Comparison of ENCODE assay signal across 12 mouse cellular contexts in the genomic region with DNA sequence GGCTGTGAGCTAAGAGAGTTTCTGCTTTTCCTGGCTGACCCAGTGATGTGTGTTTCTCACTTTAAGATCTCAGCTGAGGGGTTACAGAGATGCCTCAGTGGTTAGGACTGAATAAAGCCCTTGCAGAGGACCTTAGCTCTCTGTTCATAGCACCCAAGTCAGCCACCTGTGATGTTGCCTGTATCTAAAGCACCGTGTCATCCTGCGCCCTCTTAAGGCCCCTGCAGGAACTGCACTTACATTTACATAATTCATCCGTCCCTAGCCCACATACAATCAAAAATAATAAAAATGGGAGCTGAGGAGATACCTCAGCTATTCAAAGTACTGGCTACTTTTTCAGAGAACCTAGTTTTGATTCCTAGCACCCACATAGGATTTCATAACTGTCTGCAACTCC. TPM values are rescaled to one million over a fixed set of nuclear protein-coding genes. Genes with fewer than 3 reads are reported as not detected.
DNase-seq lines count a peak whose midpoint lies in the region; ATAC-seq and TF ChIP-seq lines count a peak whose summit lies in the region.
"Had no signal": no experiment of that assay in that cellular context is flagged by ENCODE, and none has a peak within 500 bp of the region (broad histone marks: within the 10 kb centered on the region; RNA-seq: fewer than 3 reads in every experiment).

No protein-coding gene starts in this region.

- intact Hi-C loops in left cerebral cortex, postnatal 36 days (cut with DNase I) = no loop called here

- no peak for TF ChIP-seq POLR2A in testis, adult 2 months (IDR thresholded peaks at IDR 0.05; ENCODE audit: control insufficient read depth, low read depth, low read length)

- H3K27ac ChIP-seq in intestine, postnatal 0 days (ENCODE audit: low read depth, low read length) = no peak overlapping the region
- H3K27ac ChIP-seq in intestine, embryonic 16.5 days (ENCODE audit: low read length) = no peak overlapping the region
- no peak overlapping the region for H3K27ac ChIP-seq in testis, adult 2 months (ENCODE audit: control insufficient read depth, insufficient read depth, low read depth, low read length)
- H3K27ac ChIP-seq in embryonic facial prominence, embryonic 10.5 days (replicated peaks) = no peak overlapping the region
- H3K27ac ChIP-seq: embryonic facial prominence, embryonic 12.5 days; neural tube, embryonic 13.5 days; stomach, embryonic 15.5 days had no signal

- no peak overlapping the region for H3K9ac ChIP-seq in intestine, postnatal 0 days (ENCODE audit: low read depth, low read length)
- no peak overlapping the region for H3K9ac ChIP-seq in intestine, embryonic 16.5 days (ENCODE audit: low read depth, low read length)
- H3K9ac ChIP-seq: embryonic facial prominence, embryonic 12.5 days; neural tube, embryonic 13.5 days; stomach, embryonic 15.5 days had no signal

- no peak overlapping the region for H3K4me3 ChIP-seq in intestine, postnatal 0 days (ENCODE audit: low read depth, low read length)
- no peak overlapping the region for H3K4me3 ChIP-seq in intestine, embryonic 16.5 days (ENCODE audit: low read length)
- H3K4me3 ChIP-seq in testis, adult 2 months (ENCODE audit: control insufficient read depth, low read depth, low read length) = no peak overlapping the region
- no peak overlapping the region for H3K4me3 ChIP-seq in embryonic facial prominence, embryonic 10.5 days
- H3K4me3 ChIP-seq: embryonic facial prominence, embryonic 12.5 days; neural tube, embryonic 13.5 days; stomach, embryonic 15.5 days had no signal

- peak; percentile 65 for TF ChIP-seq CTCF in intestine, postnatal 0 days (IDR thresholded peaks at IDR 0.05; ENCODE audit: low read depth)
- TF ChIP-seq CTCF in testis, adult 2 months (IDR thresholded peaks at IDR 0.05; ENCODE audit: control insufficient read depth, insufficient read depth, insufficient replicate concordance, low read depth, low read length) = peak; percentile 57; the same call in 1 of the 2 replicates

- WGBS in intestine, postnatal 0 days = 56% methylated on average over 3 of the region's 3 CpGs
- 62% methylated on average over 3 of the region's 3 CpGs for WGBS in intestine, embryonic 16.5 days
- WGBS in embryonic facial prominence, embryonic 10.5 days = 68% methylated on average over 3 of the region's 3 CpGs

- H3K4me2 ChIP-seq in intestine, postnatal 0 days (replicated peaks; ENCODE audit: low read depth) = no peak overlapping the region
- H3K4me2 ChIP-seq in intestine, embryonic 16.5 days (ENCODE audit: low read depth, low read length) = no peak overlapping the region
- H3K4me2 ChIP-seq: embryonic facial prominence, embryonic 12.5 days; neural tube, embryonic 13.5 days; stomach, embryonic 15.5 days had no signal

- ATAC-seq in intestine, postnatal 0 days = no peak
- ATAC-seq in intestine, embryonic 16.5 days = no peak

- 0 out of 2 replicates have a peak, but pooled peaks cover 1% of the 10 kb centered on the region for H3K27me3 ChIP-seq in intestine, postnatal 0 days (replicated peaks; ENCODE audit: control insufficient read depth, insufficient read depth, low read length)
- H3K27me3 ChIP-seq in intestine, embryonic 16.5 days (replicated peaks; ENCODE audit: control insufficient read depth, insufficient read depth, low read length) = no peaks in the 10 kb centered on the region
- H3K27me3 ChIP-seq in testis, adult 2 months (ENCODE audit: control insufficient read depth, insufficient read depth, low read length) = no peaks in the 10 kb centered on the region
- no peaks in the 10 kb centered on the region for H3K27me3 ChIP-seq in embryonic facial prominence, embryonic 10.5 days (replicated peaks; ENCODE audit: low read depth, poor library complexity, severe bottlenecking)
- H3K27me3 ChIP-seq: embryonic facial prominence, embryonic 12.5 days; neural tube, embryonic 13.5 days; stomach, embryonic 15.5 days had no signal

- no peak for DNase-seq in testis, postnatal 10 days (ENCODE audit: low spot score)
- DNase-seq in embryonic facial prominence, embryonic 10.5 days (ENCODE audit: low spot score) = peak; percentile 16
- DNase-seq in thymus, postnatal 25 days = peak; percentile 21
- DNase-seq in urinary bladder, postnatal 25 days (ENCODE audit: low spot score) = no peak
- no peak for DNase-seq in left cerebral cortex, postnatal 36 days (ENCODE audit: low spot score in 2 of 2)
- DNase-seq: gastrocnemius, postnatal 36 days had no signal

- no peaks in the 10 kb centered on the region for H3K4me1 ChIP-seq in intestine, postnatal 0 days (replicated peaks; ENCODE audit: control insufficient read depth, insufficient read depth, low read length)
- H3K4me1 ChIP-seq in intestine, embryonic 16.5 days (ENCODE audit: control insufficient read depth, insufficient read depth, low read length) = no peaks in the 10 kb centered on the region
- peaks cover 4% of the 10 kb centered on the region for H3K4me1 ChIP-seq in testis, adult 2 months (ENCODE audit: control insufficient read depth, insufficient read depth, low read length)
- H3K4me1 ChIP-seq in embryonic facial prominence, embryonic 10.5 days = no peaks in the 10 kb centered on the region
- H3K4me1 ChIP-seq: embryonic facial prominence, embryonic 12.5 days; neural tube, embryonic 13.5 days; stomach, embryonic 15.5 days had no signal

- H3K36me3 ChIP-seq in intestine, postnatal 0 days (ENCODE audit: control insufficient read depth, insufficient read depth) = no peaks in the 10 kb centered on the region
- no peaks in the 10 kb centered on the region for H3K36me3 ChIP-seq in intestine, embryonic 16.5 days (ENCODE audit: control insufficient read depth, insufficient read depth, low read length)
- no peaks in the 10 kb centered on the region for H3K36me3 ChIP-seq in testis, adult 2 months (ENCODE audit: control insufficient read depth, insufficient read depth, low read length)
- H3K36me3 ChIP-seq in embryonic facial prominence, embryonic 10.5 days (replicated peaks) = no peaks in the 10 kb centered on the region
- H3K36me3 ChIP-seq: embryonic facial prominence, embryonic 12.5 days; neural tube, embryonic 13.5 days; stomach, embryonic 15.5 days had no signal

- no peaks in the 10 kb centered on the region for H3K9me3 ChIP-seq in intestine, postnatal 0 days (ENCODE audit: control insufficient read depth)
- H3K9me3 ChIP-seq in intestine, embryonic 16.5 days (ENCODE audit: control insufficient read depth, low read length) = no peaks in the 10 kb centered on the region
- H3K9me3 ChIP-seq in embryonic facial prominence, embryonic 10.5 days = no peaks in the 10 kb centered on the region
- H3K9me3 ChIP-seq: embryonic facial prominence, embryonic 12.5 days; neural tube, embryonic 13.5 days; stomach, embryonic 15.5 days had no signal

RNA-seq across cellular contexts. Expression of a gene that starts 54.9 kb away (rescaled TPM):
- polyA plus RNA-seq in intestine, postnatal 0 days (2015; fragmentation: Nextera tagmentation; extraction: Ambion mirVana) = 0.58 and 0.61 TPM in 2 replicates
- 0.46 and 0.47 TPM in 2 replicates for polyA plus RNA-seq in intestine, embryonic 16.5 days (2015; fragmentation: Nextera tagmentation; extraction: Ambion mirVana)
- polyA plus RNA-seq in testis, adult 2 months (2012; rRNA removed) = 1.5 and 2.4 TPM in 2 replicates
- polyA plus RNA-seq in embryonic facial prominence, embryonic 10.5 days (2016; fragmentation: Nextera tagmentation; extraction: Ambion mirVana) = 0.15 and 0.19 TPM in 2 replicates
- total RNA-seq in left cerebral cortex, postnatal 36 days (2021) = 100 to 1,000 TPM; 158 to 220 TPM

Comparison
In these comparisons a context has a peak if more than half of its experiments do, and no peak if none do; other contexts are left out.
1. DNase-seq: peak in embryonic facial prominence, embryonic 10.5 days (single experiment) and thymus, postnatal 25 days (single experiment); none in testis, postnatal 10 days (single experiment), urinary bladder, postnatal 25 days (single experiment) and left cerebral cortex, postnatal 36 days (0 of 2).